Mouse (Mus musculus) midbrain, embryonic 14.5 days (tissue): ENCODE measurements around the gene Dolk. TPM values are rescaled to one million over a fixed set of nuclear protein-coding genes. Genes with fewer than 3 reads are reported as not detected.

Source experiments
- ATAC-seq: fragments of 200-750 bp; cut with Nextera tagmentation; 2 replicates; pipeline ENCODE4 v1.8.0; 2017; ENCODE audit warnings: moderate number of reproducible peaks, moderate library complexity; ENCODE audit not compliant: low FRiP score, low TSS enrichment
- DNase-seq: peaks from one replicate; pipeline ENCODE4 v3.0.0-alpha.2; 2015
- H3K27ac ChIP-seq: fragments of 300-500 bp; sonication (generic); replicated peaks from 2 replicates; pipeline ENCODE4 v1.5.1; 2014; ENCODE audit warnings: mild to moderate bottlenecking, low read depth, low read length, moderate library complexity
- H3K27me3 ChIP-seq: fragments of 300-500 bp; sonication (generic); 2 replicates; pipeline ENCODE4 v1.6.1; 2014; ENCODE audit warnings: low read length, control low read depth, mixed read lengths; ENCODE audit not compliant: control insufficient read depth, insufficient read depth
- H3K36me3 ChIP-seq: fragments of 300-500 bp; sonication (generic); 2 replicates; pipeline ENCODE4 v1.6.1; 2014; ENCODE audit warnings: low read length, control low read depth; ENCODE audit not compliant: control insufficient read depth, insufficient read depth
- H3K4me1 ChIP-seq: fragments of 300-500 bp; sonication (generic); 2 replicates; pipeline ENCODE4 v1.6.1; 2014; ENCODE audit warnings: mild to moderate bottlenecking, antibody characterized with exemption, low read length, control low read depth; ENCODE audit not compliant: control insufficient read depth, insufficient read depth
- H3K4me2 ChIP-seq: fragments of 300-500 bp; sonication (generic); 2 replicates; pipeline ENCODE4 v1.6.1; 2014; ENCODE audit warnings: mild to moderate bottlenecking, low read length, moderate library complexity
- H3K4me3 ChIP-seq: fragments of 300-500 bp; sonication (generic); replicated peaks from 2 replicates; pipeline ENCODE4 v1.5.1; 2014; ENCODE audit warnings: low read depth, low read length
- H3K9ac ChIP-seq: fragments of 300-500 bp; sonication (generic); replicated peaks from 2 replicates; pipeline ENCODE4 v1.6.1; 2014; ENCODE audit warnings: mild to moderate bottlenecking, low read length, moderate library complexity
- H3K9me3 ChIP-seq: fragments of 300-500 bp; sonication (generic); 2 replicates; pipeline ENCODE4 v1.6.1; 2016; ENCODE audit warnings: low read length, control low read depth, mixed read lengths; ENCODE audit not compliant: control insufficient read depth
- WGBS: fragments of 180-500 bp; shearing (Covaris S2); extraction: QIAGEN DNeasy Blood & Tissue Kit; methylation state at CpG from one replicate; pipeline ENCODE4 v1.1.7; 2014; 5-methylcytosine and 5-hydroxymethylcytosine counted together
- polyA plus RNA-seq: library from polyadenylated mRNA; unstranded; fragments of >200 nt; fragmentation: Nextera tagmentation; extraction: Ambion mirVana; gene quantifications from 2 replicates; pipeline ENCODE4 v1.2.1, GENCODE M21; 2014

Gene Dolk
- polyA plus RNA-seq, 1 experiment from 2014 or later = 32.7 TPM

DNA sequence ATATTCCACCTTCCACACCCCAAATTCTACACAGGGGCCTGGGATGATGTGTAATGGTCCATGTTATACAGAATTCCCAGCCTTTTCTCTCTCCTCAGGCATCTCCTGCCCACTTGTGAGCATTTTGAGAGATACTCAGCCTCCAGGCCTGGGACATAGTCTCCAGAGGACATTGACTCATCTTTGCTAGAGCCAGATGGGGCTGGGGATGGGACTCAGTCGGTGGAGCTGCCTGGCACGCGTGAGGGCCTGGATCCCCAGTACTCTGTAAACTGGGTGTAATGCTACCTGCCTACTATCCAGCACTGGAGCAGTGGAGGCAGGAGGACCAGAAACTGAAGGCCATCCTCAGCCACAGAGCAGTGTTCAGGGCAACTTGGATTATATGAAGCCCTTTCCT lies 37.0 kb downstream of the Dolk start:
- peaks cover 61% of the 10 kb centered on the region for H3K36me3 ChIP-seq
- H3K4me3 ChIP-seq = no peak overlapping the region
- H3K27me3 ChIP-seq = no peaks in the 10 kb centered on the region
- no peak overlapping the region for H3K4me2 ChIP-seq
- H3K4me1 ChIP-seq = no peaks in the 10 kb centered on the region
- DNase-seq (no peak), ATAC-seq (no peak)
- 95% methylated on average over 3 of the region's 3 CpGs for whole genome bisulfite sequencing
- H3K9ac ChIP-seq = no peak overlapping the region
- no peak overlapping the region for H3K27ac ChIP-seq
- H3K9me3 ChIP-seq = no peaks in the 10 kb centered on the region

GRCm38 (mm10) chr2:30247681-30248080 lies 38.5 kb downstream of the Dolk start:
- ATAC-seq (no peak), DNase-seq (no peak)
- WGBS = 75% methylated on average over 4 of the region's 4 CpGs
- Histone ChIP-seq H3K36me3 (peaks cover 67% of the 10 kb centered on the region), H3K27me3 (no peaks in the 10 kb centered on the region), H3K4me2 (no peak overlapping the region), H3K9me3 (no peaks in the 10 kb centered on the region), H3K4me1 (no peaks in the 10 kb centered on the region), H3K9ac (no peak overlapping the region), H3K4me3 (no peak overlapping the region), H3K27ac (no peak overlapping the region)

GRCm38 (mm10) chr2:30247036-30247435 lies 39.1 kb downstream of the Dolk start:
- Histone ChIP-seq H3K4me3 (no peak overlapping the region), H3K36me3 (peaks cover 69% of the 10 kb centered on the region), H3K27ac (no peak overlapping the region), H3K4me1 (no peaks in the 10 kb centered on the region), H3K4me2 (no peak overlapping the region), H3K9ac (no peak overlapping the region), H3K9me3 (no peaks in the 10 kb centered on the region), H3K27me3 (no peaks in the 10 kb centered on the region)
- ATAC-seq = no peak
- 96% methylated on average over 5 of the region's 5 CpGs for WGBS
- no peak for DNase-seq

GRCm38 (mm10) chr2:30244595-30245178 lies 41.4 kb downstream of the Dolk start:
- H3K4me2 ChIP-seq = no peak overlapping the region
- H3K4me1 ChIP-seq = peaks cover 1% of the 10 kb centered on the region; the same call in 1 of the 2 replicates
- H3K27me3 ChIP-seq = no peaks in the 10 kb centered on the region
- ATAC-seq = no peak
- no peak overlapping the region for H3K9ac ChIP-seq
- H3K4me3 ChIP-seq = no peak overlapping the region
- WGBS = 83% methylated on average over 7 of the region's 7 CpGs
- no peak for DNase-seq
- no peaks in the 10 kb centered on the region for H3K9me3 ChIP-seq
- no peak overlapping the region for H3K27ac ChIP-seq
- H3K36me3 ChIP-seq = peaks cover 73% of the 10 kb centered on the region

DNA sequence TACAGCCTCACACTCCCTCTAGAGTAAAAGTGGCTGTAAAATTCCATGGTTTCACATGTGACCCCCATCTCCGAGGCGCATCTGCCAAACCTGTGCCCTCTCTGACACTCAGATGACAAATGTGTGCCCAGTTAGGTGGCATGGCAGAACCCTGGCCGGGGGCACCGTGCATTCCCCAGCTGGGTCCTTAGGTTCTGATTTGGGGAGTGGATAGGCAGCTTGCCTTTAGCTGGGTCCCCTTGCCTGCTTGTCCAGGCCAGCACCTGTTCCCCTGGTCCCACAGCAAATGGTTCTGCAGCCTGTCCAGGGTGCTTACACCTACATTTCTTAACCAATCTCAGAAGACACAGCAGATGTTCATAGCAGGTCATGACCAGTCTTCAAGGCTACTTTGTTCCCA lies 42.7 kb downstream of the Dolk start:
- H3K4me1 ChIP-seq = peaks cover 14% of the 10 kb centered on the region
- H3K9me3 ChIP-seq = no peaks in the 10 kb centered on the region
- H3K27me3 ChIP-seq = no peaks in the 10 kb centered on the region
- peaks cover 60% of the 10 kb centered on the region for H3K36me3 ChIP-seq
- H3K27ac ChIP-seq = no peak overlapping the region
- no peak overlapping the region for H3K4me2 ChIP-seq
- DNase-seq (no peak), ATAC-seq (no peak)
- no peak overlapping the region for H3K9ac ChIP-seq
- WGBS = 96% methylated on average over 4 of the region's 4 CpGs
- no peak overlapping the region for H3K4me3 ChIP-seq

- H3K9me3 ChIP-seq = no peaks in the 10 kb centered on the region
- no peak overlapping the region for H3K9ac ChIP-seq
- no peak overlapping the region for H3K4me3 ChIP-seq
- peaks cover 54% of the 10 kb centered on the region for H3K36me3 ChIP-seq
- ATAC-seq (no peak), DNase-seq (peak; percentile 33)
- peaks cover 14% of the 10 kb centered on the region for H3K4me1 ChIP-seq
- no peaks in the 10 kb centered on the region for H3K27me3 ChIP-seq
- no peak overlapping the region for H3K4me2 ChIP-seq
- H3K27ac ChIP-seq = no peak overlapping the region
- WGBS = 45% methylated on average over 4 of the region's 4 CpGs
Observed at GRCm38 (mm10) chr2:30242509-30242908, 43.6 kb downstream of the Dolk start.

- Histone ChIP-seq H3K27ac (no peak within 1 kb of the TSS), H3K9ac (peak within 1 kb of the TSS; percentile 86; the same call in 1 of the 2 replicates), H3K4me1 (peaks cover 14% of the 10 kb centered on the region), H3K27me3 (no peaks in the 10 kb centered on the region), H3K9me3 (no peaks in the 10 kb centered on the region), H3K4me2 (peak within 1 kb of the TSS; percentile 60; the same call in 1 of the 2 replicates), H3K36me3 (peaks cover 49% of the 10 kb centered on the region), H3K4me3 (no peak within 1 kb of the TSS)
- WGBS = 83% methylated on average over 2 of the region's 2 CpGs
- DNase-seq (no peak), ATAC-seq (no peak)
Observed at GRCm38 (mm10) chr2:30240267-30240666, 45.9 kb downstream of the Dolk start, which contains the start of gene Gm28035. TSS of gene Gm28035 (plus strand) at chr2:30240567.

GRCm38 (mm10) chr2:30239777-30240176 lies 46.4 kb downstream of the Dolk start:
- Histone ChIP-seq H3K9ac (no peak overlapping the region), H3K9me3 (no peaks in the 10 kb centered on the region), H3K4me1 (peaks cover 14% of the 10 kb centered on the region), H3K4me2 (peak overlapping the region; percentile 60; the same call in 1 of the 2 replicates), H3K27ac (no peak overlapping the region), H3K27me3 (no peaks in the 10 kb centered on the region), H3K36me3 (peaks cover 47% of the 10 kb centered on the region), H3K4me3 (no peak overlapping the region)
- ATAC-seq (no peak), DNase-seq (no peak)
- WGBS = 94% methylated on average over 4 of the region's 4 CpGs

DNA sequence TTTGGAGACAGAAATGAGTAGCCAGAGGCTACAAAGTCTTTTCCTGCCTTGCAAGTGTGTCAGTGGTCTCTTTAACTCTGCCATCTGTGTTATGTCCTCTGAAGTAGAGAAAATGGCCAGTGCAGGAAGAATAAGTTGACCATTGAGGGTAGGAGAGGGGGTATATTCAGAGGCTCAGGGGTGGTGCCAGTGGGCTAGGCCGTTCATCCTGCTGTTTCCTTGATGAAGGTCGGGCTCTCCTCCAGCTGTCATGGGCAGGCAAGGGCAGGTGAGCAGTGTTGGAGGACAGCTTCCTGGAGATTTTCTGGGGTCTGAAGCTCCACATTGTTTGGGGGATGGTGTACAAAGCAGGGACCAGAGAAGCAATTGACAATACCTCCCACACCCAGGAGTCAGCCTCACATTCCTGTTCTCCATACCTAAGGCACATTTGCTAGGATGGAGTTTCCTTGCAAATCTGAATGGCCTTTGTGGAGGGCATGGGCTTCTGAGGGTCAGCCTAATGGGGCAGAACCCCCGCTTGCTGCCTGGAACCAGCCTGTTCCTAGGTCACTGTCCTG lies 47.1 kb downstream of the Dolk start:
- no peak for DNase-seq
- no peak overlapping the region for H3K27ac ChIP-seq
- H3K4me2 ChIP-seq = peak overlapping the region; percentile 60
- no peaks in the 10 kb centered on the region for H3K9me3 ChIP-seq
- ATAC-seq = no peak
- peak overlapping the region; percentile 88 for H3K4me3 ChIP-seq
- H3K9ac ChIP-seq = peak overlapping the region; percentile 86
- 79% methylated on average over 3 of the region's 3 CpGs for WGBS
- no peaks in the 10 kb centered on the region for H3K27me3 ChIP-seq
- peaks cover 39% of the 10 kb centered on the region for H3K36me3 ChIP-seq
- H3K4me1 ChIP-seq = peaks cover 14% of the 10 kb centered on the region
